Mouse (Mus musculus): ENCODE results near the gene Cd274.
"Not testable (repeated sequence)": the region's sequence is repeated elsewhere in the genome, so short reads cannot be mapped to it uniquely, and the experiment has no call there.

The Cd274 gene

GRCm38 (mm10) chr19:29393333-29393732, 26.1 kb downstream of the Cd274 start:
- DNase-seq (ENCODE audit: low spot score in 2 of 2): no peak

DNA sequence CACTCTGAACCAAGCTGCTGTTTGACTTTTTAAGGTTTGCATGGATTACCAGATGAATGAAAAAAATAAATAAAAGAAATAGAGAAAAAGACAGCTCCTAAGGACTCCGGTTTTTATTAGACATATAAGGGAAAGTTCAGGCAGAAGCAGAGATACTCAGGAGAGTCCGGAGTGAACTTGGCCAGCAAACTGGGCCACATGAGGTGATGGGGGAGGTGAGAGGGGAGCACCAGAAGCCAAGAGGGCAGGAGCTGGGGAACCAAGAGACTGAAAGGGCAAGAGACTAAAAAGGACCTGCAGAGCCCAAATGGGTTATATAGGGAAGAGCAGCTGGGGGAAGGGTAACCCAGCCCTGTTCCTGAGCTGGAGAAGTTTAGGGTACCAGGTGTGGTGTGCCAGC, 27.5 kb downstream of the Cd274 start:
- no peak for DNase-seq (ENCODE audit: low spot score in 2 of 2)

DNA sequence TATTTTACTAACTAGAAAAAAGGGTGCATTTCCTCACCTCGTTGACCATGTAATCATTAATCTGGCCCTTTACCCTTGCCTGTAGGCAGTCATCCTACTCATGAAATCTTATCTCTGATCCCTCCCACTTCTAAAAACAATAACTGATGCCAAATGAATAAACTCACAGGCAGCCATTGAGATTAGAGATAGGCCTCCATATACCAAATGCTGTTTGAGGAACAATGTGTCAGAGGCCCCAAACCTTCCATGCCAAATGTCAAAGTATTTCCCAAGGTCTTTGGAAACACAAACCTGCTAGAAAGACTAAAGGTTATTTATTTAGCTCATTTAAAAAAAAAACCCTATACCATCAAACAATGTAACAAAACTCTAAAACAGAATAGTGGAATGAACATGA, 29.1 kb downstream of the Cd274 start:
- no peak for DNase-seq (ENCODE audit: low spot score in 2 of 2)

- DNase-seq (ENCODE audit: low spot score in 2 of 2): no peak
Observed at GRCm38 (mm10) chr19:29399786-29400185, 32.5 kb downstream of the Cd274 start.

DNA sequence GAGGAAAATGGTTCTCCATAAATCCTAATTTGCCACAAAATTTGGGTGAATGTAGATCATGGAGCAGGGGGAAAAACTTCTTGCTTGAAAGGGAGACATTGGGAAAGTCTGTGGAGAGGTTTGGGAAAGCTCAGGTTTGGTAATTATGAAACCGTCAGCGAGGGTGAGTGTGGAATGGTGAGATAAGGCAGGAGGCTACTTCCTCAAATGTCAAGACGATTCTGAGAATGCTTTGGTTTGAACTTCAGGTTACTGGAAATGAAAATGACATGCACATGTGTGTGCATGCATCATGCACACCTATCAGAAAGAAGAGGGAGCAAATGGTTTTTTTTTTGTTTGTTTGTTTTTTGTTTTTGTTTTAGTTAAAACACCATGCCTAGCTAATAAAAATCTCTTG, 33.2 kb downstream of the Cd274 start:
- DNase-seq (ENCODE audit: low spot score in 2 of 2): no peak

DNA sequence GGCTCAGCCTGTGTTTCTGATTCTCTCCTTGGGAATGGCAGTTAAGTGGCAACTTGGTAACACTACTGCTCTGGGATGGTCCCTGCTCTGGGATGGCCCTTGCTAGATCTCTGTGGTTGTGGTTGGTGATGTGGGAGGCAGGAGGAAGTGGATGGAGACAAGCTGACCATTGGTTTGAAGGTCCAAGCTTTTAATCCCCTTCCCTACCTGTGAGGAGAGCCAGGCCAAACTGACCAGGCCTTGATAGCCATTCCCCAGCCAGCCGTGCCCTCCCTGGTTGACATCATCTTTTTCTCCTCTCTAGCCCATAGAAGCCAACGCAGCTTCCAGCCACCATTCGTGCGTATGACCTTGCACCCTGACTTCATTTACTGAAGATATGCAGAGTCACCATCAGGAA, 35.4 kb downstream of the Cd274 start:
- DNase-seq (ENCODE audit: low spot score in 2 of 2): no peak

GRCm38 (mm10) chr19:29403251-29403650, 36.0 kb downstream of the Cd274 start:
- DNase-seq (ENCODE audit: low spot score in 2 of 2): no peak

GRCm38 (mm10) chr19:29405388-29405787, 38.1 kb downstream of the Cd274 start:
- DNase-seq (ENCODE audit: low spot score in 2 of 2): no peak

- no peak for DNase-seq (ENCODE audit: low spot score in 2 of 2)
Observed at GRCm38 (mm10) chr19:29406042-29407017, 39.1 kb downstream of the Cd274 start.

GRCm38 (mm10) chr19:29410619-29411018, 43.4 kb downstream of the Cd274 start, which contains the start of gene Pdcd1lg2:
Gene Pdcd1lg2 (plus strand): TSS chr19:29410919.
- no peak for DNase-seq (ENCODE audit: low spot score in 2 of 2)

GRCm38 (mm10) chr19:29412476-29413420, 45.5 kb downstream of the Cd274 start:
- DNase-seq (ENCODE audit: low spot score in 2 of 2): no peak

GRCm38 (mm10) chr19:29414513-29414912, 47.3 kb downstream of the Cd274 start:
- DNase-seq (ENCODE audit: low spot score in 2 of 2): no peak

GRCm38 (mm10) chr19:29414917-29415316, 47.7 kb downstream of the Cd274 start:
- DNase-seq (ENCODE audit: low spot score in 2 of 2): not testable (repeated sequence)

- DNase-seq (ENCODE audit: low spot score in 2 of 2): no peak
Observed at GRCm38 (mm10) chr19:29416393-29416902, 49.2 kb downstream of the Cd274 start.

DNA sequence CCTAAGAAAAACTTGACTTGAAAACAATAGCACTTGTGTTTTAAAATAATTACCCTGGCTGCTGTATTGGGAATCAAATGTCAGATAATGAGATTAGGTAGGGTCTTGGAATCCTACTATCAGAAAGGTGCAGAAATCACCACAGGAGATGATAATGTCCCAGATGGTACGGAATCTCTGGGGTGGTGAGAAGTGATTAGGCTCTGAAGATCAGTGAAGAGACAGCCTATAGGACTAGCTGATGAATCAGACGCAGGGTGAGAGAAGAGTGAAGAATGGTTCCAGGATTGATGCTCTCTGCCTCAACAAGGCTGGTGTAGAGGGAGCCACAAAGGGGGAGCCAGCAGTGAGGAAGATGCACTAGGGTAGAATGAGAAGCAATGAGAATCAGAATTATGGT, 49.9 kb downstream of the Cd274 start:
- DNase-seq (ENCODE audit: low spot score in 2 of 2): no peak

- DNase-seq (ENCODE audit: low spot score in 2 of 2): no peak
Observed at GRCm38 (mm10) chr19:29417894-29418293, 50.6 kb downstream of the Cd274 start.

- no peak for DNase-seq (ENCODE audit: low spot score in 2 of 2)
Observed at GRCm38 (mm10) chr19:29418661-29419115, 51.4 kb downstream of the Cd274 start.

DNA sequence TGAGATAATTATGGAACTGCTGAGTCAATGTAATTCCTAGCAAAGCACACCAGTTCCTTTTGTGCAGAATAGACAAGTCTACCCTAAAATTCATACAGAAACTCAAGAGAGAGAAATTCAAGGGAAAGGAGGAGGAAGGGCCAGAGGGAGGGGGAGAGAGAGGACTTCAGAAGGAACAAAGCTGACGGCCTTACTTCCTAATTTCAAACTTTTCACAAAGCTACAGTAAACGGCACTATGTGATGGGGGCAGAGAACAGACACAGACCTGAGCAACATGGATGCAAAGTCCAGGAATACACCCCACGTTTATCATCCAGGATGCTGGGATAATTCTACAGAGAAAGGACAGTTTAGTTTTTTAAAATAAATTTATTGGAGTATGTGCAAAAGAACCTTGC, 52.3 kb downstream of the Cd274 start:
- no peak for DNase-seq (ENCODE audit: low spot score in 2 of 2)

GRCm38 (mm10) chr19:29419946-29420345, 52.7 kb downstream of the Cd274 start:
- DNase-seq (ENCODE audit: low spot score in 2 of 2): no peak

- no peak for DNase-seq (ENCODE audit: low spot score in 2 of 2)
Observed at GRCm38 (mm10) chr19:29420397-29420796, 53.1 kb downstream of the Cd274 start.

DNA sequence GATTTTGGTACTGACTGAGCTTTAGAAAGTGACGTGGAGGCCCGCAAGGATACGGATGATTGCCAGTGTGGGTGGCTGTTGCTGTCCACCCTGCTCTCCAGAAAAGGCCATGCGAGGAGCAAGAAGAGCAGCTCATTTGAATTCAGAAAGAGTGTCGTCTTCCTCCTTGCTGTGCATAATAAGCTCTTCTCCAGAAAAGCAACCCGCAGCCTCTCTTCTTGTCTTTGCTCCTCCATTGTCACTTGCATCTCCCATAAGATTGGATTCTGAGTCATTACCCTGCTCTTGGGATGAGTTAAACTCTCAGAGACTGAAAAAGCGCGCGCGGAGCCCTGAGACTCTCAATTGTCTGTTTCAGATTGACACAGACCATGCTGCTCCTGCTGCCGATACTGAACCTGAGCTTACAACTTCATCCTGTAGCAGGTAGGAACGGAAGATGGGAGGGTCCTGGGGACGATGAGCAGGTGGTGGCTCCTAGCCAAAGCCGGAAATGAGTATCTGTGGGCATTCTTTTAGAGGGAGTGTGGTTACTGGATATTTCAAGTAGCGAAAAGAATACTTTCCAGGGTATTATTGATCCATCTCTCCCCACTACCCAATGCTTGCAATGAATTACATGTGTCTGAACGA, 54.9 kb downstream of the Cd274 start:
- no peak for DNase-seq (ENCODE audit: low spot score in 2 of 2)
